Mouse (Mus musculus): ENCODE data around the gene Ugt1a10. TPM values are rescaled to one million over a fixed set of nuclear protein-coding genes. Genes with fewer than 3 reads are reported as not detected.
"Not testable (repeated sequence)": the region's sequence is repeated elsewhere in the genome, so short reads cannot be mapped to it uniquely, and the experiment has no call there.

Ugt1a10 gene
- polyA plus RNA-seq (2016; fragmentation: Nextera tagmentation; extraction: Ambion mirVana), result not detected in 2 replicates

DNA sequence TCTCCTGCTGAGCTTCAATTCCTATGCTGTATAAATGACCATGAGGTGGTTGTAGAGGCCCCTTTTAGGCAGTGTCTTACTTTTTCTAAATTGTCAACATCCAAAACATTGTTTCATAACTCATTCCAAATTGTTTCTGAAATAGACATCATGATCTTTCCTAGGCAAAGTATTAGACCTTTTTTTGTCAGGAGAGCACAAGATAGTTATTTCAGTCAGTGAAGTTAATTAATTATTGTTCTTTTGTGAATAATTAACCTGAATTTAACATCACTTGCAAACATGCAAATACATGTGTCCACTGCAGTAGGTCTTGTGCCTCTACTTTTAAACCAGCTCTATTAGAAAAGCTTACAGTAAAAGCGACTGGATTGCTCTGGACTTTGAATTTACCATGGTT is at the start of gene Ugt1a10:
TSS of gene Ugt1a10 (plus strand) at position 301 of the 400 bp plus-strand sequence.
- no peak within 1 kb of the TSS for H3K27ac ChIP-seq
- WGBS, result 82% methylated on average over 1 of the region's 1 CpGs

DNA sequence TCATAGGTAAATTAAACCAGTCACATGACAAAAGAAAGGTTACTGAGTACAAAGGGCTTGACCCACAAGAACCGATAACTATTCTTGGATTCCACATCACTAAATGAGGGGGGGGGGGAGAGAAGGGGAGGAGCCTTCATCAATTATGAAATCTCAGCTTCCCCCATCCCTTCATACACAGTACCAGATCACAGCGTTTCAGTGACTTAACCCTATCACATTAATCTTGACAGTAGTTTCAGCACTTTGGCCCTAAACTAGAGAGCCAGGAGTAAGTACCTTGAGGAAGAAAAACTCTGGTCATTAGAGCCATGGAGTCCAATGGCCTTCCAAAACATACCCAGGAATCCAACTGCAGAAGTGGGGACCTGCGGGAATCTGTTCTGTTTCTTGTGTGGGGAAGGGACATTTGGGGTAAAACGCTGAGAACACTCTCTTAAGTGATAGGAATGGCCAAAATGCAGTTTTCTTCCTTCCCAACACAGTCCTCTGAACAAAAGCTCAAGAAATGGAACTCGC is 47.4 kb upstream of the Ugt1a10 start:
- H3K4me3 ChIP-seq, result peak overlapping the region; percentile 67
- no peaks in the 10 kb centered on the region for H3K9me3 ChIP-seq
- H3K36me3 ChIP-seq, result 0 out of 2 replicates have a peak, but pooled peaks cover 4% of the 10 kb centered on the region
- 5% methylated on average over 5 of the region's 5 CpGs for WGBS
- ATAC-seq (ENCODE audit: low FRiP score, low read depth), result peak; percentile 57
- 0 out of 2 replicates have a peak, but pooled peaks cover 8% of the 10 kb centered on the region for H3K4me1 ChIP-seq
- H3K27me3 ChIP-seq (replicated peaks), result no peaks in the 10 kb centered on the region
- H3K9ac ChIP-seq, result peak overlapping the region; percentile 89
- H3K27ac ChIP-seq, result peak overlapping the region; percentile 75
- peak overlapping the region; percentile 56 for H3K4me2 ChIP-seq (replicated peaks)

More for the DNA sequence above, at the start of gene Ugt1a10:
- no peaks in the 10 kb centered on the region for H3K36me3 ChIP-seq
- H3K27me3 ChIP-seq (replicated peaks), result no peaks in the 10 kb centered on the region
- H3K9me3 ChIP-seq, result no peaks in the 10 kb centered on the region
- ATAC-seq (ENCODE audit: low FRiP score, low read depth), result no peak
- H3K4me3 ChIP-seq, result no peak within 1 kb of the TSS
- H3K4me1 ChIP-seq, result no peaks in the 10 kb centered on the region
- H3K9ac ChIP-seq, result no peak within 1 kb of the TSS
- no peak within 1 kb of the TSS for H3K4me2 ChIP-seq (replicated peaks)

GRCm38 (mm10) chr1:88008211-88008697 is 46.9 kb upstream of the Ugt1a10 start, which contains the start of gene Usp40:
TSS of gene Usp40 (minus strand) at chr1:88008551.
- Histone ChIP-seq H3K27me3 (replicated peaks) (no peaks in the 10 kb centered on the region), H3K4me1 (0 out of 2 replicates have a peak, but pooled peaks cover 8% of the 10 kb centered on the region), H3K9me3 (no peaks in the 10 kb centered on the region), H3K9ac (peak within 1 kb of the TSS; percentile 89), H3K4me3 (peak within 1 kb of the TSS; percentile 67), H3K4me2 (replicated peaks) (peak within 1 kb of the TSS; percentile 56), H3K36me3 (no peaks in the 10 kb centered on the region), H3K27ac (peak within 1 kb of the TSS; percentile 75)
- ATAC-seq (ENCODE audit: low FRiP score, low read depth), result peak; percentile 93
- WGBS, result 1% methylated on average over 45 of the region's 45 CpGs

DNA sequence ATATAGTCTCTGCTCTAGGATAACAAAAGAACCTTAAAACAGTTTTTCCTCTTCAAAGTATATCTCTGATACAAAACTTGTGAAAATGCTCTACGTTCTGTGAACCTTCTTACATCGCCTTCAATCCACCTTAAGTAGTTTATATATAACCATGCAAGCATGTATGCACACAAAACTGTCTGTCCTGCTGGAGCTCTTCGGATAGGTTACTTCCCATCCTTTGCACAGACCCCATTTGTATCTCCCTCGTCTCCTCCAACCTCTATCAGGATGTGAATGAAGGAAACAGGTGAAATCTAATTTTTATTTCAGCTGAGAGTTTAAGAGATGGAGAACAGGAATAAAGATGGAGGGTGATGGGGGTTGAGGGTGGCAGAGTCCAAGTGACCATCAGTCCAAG is 46.5 kb upstream of the Ugt1a10 start:
- Histone ChIP-seq H3K4me3 (peak overlapping the region; percentile 67), H3K36me3 (no peaks in the 10 kb centered on the region), H3K27me3 (replicated peaks) (no peaks in the 10 kb centered on the region), H3K9me3 (no peaks in the 10 kb centered on the region), H3K4me1 (0 out of 2 replicates have a peak, but pooled peaks cover 8% of the 10 kb centered on the region), H3K27ac (no peak overlapping the region), H3K9ac (peak overlapping the region; percentile 89), H3K4me2 (replicated peaks) (peak overlapping the region; percentile 56)
- peak; percentile 52; the same call in 1 of the 2 replicates for ATAC-seq (ENCODE audit: low FRiP score, low read depth)
- WGBS, result 55% methylated on average over 4 of the region's 4 CpGs

GRCm38 (mm10) chr1:88009521-88009920 is 45.7 kb upstream of the Ugt1a10 start:
- Histone ChIP-seq H3K36me3 (no peaks in the 10 kb centered on the region), H3K4me2 (replicated peaks) (no peak overlapping the region), H3K4me1 (0 out of 2 replicates have a peak, but pooled peaks cover 8% of the 10 kb centered on the region), H3K27me3 (replicated peaks) (no peaks in the 10 kb centered on the region), H3K9ac (no peak overlapping the region), H3K4me3 (no peak overlapping the region), H3K9me3 (0 out of 2 replicates have a peak, but pooled peaks cover 3% of the 10 kb centered on the region), H3K27ac (no peak overlapping the region)
- WGBS, result 72% methylated on average over 3 of the region's 3 CpGs
- no peak for ATAC-seq (ENCODE audit: low FRiP score, low read depth)

DNA sequence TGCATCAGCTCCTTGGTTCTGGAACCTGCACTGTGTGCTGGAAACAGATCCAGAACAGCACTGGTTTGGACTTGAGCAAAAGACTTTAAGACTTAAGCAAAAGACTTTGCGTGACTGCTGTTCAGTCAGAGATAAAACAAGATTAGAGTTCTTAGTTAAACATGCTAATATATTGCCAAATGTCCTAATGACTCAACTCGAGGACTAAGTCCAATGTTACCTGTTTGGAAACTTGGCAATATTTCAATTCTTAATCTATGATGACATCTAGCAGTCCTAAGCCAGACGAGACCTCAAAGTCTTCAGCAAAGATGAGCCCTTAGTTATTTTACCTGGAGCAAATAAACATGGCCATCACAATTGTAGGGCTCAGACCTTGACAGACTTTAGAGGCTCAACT is 41.5 kb upstream of the Ugt1a10 start:
- H3K27ac ChIP-seq, result no peak overlapping the region
- no peak overlapping the region for H3K4me3 ChIP-seq
- H3K27me3 ChIP-seq (replicated peaks), result no peaks in the 10 kb centered on the region
- peaks cover 12% of the 10 kb centered on the region; the same call in 1 of the 2 replicates for H3K9me3 ChIP-seq
- H3K36me3 ChIP-seq, result no peaks in the 10 kb centered on the region
- no peak overlapping the region for H3K4me2 ChIP-seq (replicated peaks)
- ATAC-seq (ENCODE audit: low FRiP score, low read depth), result no peak
- no peak overlapping the region for H3K9ac ChIP-seq
- WGBS, result 87% methylated on average over 3 of the region's 3 CpGs
- H3K4me1 ChIP-seq, result no peaks in the 10 kb centered on the region

DNA sequence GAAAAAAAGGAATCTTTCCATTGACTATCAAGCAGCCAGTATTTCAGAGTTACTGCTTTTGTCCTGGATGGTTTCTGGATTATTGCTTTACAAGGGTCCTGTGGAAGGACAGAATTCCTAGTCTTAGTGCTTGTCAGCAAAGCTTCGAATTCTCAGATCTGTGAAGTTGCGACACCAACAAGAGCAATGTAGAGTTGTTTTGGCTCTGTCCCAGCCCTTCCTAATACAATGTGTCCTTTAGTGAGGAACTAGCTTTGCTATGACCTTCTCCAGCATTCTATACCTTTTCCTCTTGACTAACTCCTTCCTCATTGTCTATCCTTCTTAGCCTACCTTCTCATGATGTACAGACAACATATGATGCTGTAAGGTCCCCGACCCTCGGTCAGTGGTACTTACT is 41.0 kb upstream of the Ugt1a10 start:
- no peaks in the 10 kb centered on the region for H3K27me3 ChIP-seq (replicated peaks)
- WGBS, result 90% methylated on average over 4 of the region's 4 CpGs
- H3K4me2 ChIP-seq (replicated peaks), result no peak overlapping the region
- H3K9ac ChIP-seq, result no peak overlapping the region
- H3K9me3 ChIP-seq, result peaks cover 12% of the 10 kb centered on the region; the same call in 1 of the 2 replicates
- H3K27ac ChIP-seq, result no peak overlapping the region
- no peaks in the 10 kb centered on the region for H3K4me1 ChIP-seq
- no peaks in the 10 kb centered on the region for H3K36me3 ChIP-seq
- no peak for ATAC-seq (ENCODE audit: low FRiP score, low read depth)
- no peak overlapping the region for H3K4me3 ChIP-seq

DNA sequence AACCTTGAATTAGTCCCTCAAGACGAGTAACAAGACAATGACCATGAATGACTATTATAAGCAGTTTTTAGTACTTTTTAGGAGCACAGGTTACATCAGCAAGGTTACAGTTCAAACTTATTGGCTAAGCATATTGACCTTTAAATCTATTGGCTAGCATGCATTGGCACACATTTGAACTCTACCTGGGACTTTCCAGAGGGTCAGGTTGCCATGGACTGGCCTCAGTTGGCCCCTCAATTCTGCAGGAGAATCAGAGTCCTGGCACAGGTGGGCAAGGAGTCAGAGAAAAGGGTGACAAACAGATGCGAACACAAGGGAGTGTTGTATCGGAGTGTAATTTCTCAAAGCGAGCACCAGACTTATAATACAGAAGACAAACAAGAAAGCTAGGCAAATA is 40.5 kb upstream of the Ugt1a10 start:
- Histone ChIP-seq H3K36me3 (no peaks in the 10 kb centered on the region), H3K27me3 (replicated peaks) (no peaks in the 10 kb centered on the region), H3K4me1 (no peaks in the 10 kb centered on the region), H3K4me3 (no peak overlapping the region), H3K9me3 (peaks cover 12% of the 10 kb centered on the region; the same call in 1 of the 2 replicates), H3K4me2 (replicated peaks) (no peak overlapping the region), H3K27ac (no peak overlapping the region), H3K9ac (no peak overlapping the region)
- ATAC-seq (ENCODE audit: low FRiP score, low read depth), result no peak
- 92% methylated on average over 4 of the region's 4 CpGs for WGBS

DNA sequence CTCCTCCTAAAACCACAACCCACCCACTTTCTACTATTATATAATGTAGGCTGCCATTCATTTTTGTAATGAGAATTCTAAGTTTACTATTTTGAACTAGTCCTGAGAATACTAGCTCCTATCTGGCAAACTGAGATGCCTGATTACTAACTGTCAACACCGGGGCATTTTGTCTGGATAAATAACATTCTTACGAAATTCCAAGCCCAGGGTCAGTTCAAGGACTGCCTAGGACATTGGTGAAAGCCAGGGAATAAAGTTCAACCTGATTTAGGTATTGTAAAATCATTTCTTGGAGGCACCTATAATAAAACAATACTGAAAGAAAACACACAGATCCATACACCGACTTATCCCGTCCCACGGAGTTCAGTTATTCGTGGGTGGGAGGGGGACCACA is 39.8 kb upstream of the Ugt1a10 start:
- no peaks in the 10 kb centered on the region for H3K27me3 ChIP-seq (replicated peaks)
- H3K9me3 ChIP-seq, result peaks cover 12% of the 10 kb centered on the region; the same call in 1 of the 2 replicates
- WGBS, result 90% methylated on average over 6 of the region's 6 CpGs
- H3K4me2 ChIP-seq (replicated peaks), result no peak overlapping the region
- no peaks in the 10 kb centered on the region for H3K4me1 ChIP-seq
- H3K9ac ChIP-seq, result no peak overlapping the region
- no peak overlapping the region for H3K4me3 ChIP-seq
- ATAC-seq (ENCODE audit: low FRiP score, low read depth), result no peak
- H3K27ac ChIP-seq, result no peak overlapping the region
- no peaks in the 10 kb centered on the region for H3K36me3 ChIP-seq

- not testable (repeated sequence) for H3K36me3 ChIP-seq; H3K4me3 ChIP-seq; ATAC-seq (ENCODE audit: low FRiP score, low read depth); H3K4me2 ChIP-seq (replicated peaks); H3K27me3 ChIP-seq (replicated peaks); H3K4me1 ChIP-seq; H3K9ac ChIP-seq; H3K9me3 ChIP-seq; H3K27ac ChIP-seq
- WGBS, result 83% methylated on average over 3 of the region's 3 CpGs
Measured at GRCm38 (mm10) chr1:88025244-88025643, 29.9 kb upstream of the Ugt1a10 start.

DNA sequence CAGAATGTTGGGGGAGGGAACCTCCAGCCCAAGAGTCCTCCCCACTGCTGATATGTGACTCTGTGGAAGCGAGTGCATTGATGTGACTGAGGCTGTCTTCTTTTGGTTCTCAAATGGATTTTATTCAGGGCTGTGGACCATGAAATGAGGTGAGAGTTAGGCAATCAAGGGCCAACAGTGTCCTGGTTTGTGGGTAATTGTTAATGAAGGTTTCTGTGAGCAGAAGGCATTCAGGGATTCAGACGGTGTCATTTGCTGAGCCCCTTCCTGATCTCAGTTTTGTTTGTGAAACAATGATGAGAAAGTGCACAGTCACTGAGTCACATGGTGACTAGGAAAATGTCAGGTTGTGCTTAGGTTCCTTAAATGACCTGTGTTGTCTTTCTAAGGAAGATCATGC is 12.1 kb upstream of the Ugt1a10 start:
- H3K4me2 ChIP-seq (replicated peaks); H3K4me1 ChIP-seq; H3K9ac ChIP-seq; H3K27me3 ChIP-seq (replicated peaks); ATAC-seq (ENCODE audit: low FRiP score, low read depth); H3K4me3 ChIP-seq; H3K9me3 ChIP-seq; H3K36me3 ChIP-seq; H3K27ac ChIP-seq: not testable (repeated sequence)
- 88% methylated on average over 2 of the region's 2 CpGs for WGBS

DNA sequence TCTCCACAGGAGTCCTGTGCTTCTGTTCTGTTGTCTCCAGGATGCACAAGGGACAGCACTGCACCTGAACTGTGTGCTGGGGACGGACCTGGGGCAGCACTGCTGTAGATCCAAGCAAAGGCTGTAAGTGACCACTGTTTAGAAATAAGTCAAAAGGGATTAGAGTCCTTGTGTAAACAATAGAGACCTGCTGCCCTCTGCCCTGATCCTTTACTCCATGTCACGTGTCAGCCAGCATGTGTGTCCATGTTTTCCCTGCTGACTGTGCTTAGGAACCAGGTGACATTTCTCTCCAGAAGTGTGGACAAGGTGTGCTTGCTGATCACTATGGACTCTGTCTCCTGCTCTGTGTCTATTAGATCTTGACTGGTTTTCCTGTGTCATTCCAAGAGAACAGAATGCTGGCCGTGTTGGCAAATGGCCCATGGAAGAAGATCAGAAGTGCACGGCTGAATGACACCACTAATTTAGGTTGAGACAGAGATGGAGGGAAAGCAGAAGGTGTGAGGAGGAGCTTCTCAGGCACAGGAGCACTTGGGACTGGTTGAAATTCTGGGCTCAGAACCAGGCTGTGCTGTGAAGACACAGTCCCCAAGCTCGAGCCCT is 10.3 kb upstream of the Ugt1a10 start:
- H3K36me3 ChIP-seq; H3K4me2 ChIP-seq (replicated peaks); H3K4me3 ChIP-seq; H3K9me3 ChIP-seq; H3K27me3 ChIP-seq (replicated peaks); H3K9ac ChIP-seq; H3K27ac ChIP-seq; H3K4me1 ChIP-seq; ATAC-seq (ENCODE audit: low FRiP score, low read depth): not testable (repeated sequence)
- WGBS, result 88% methylated on average over 4 of the region's 5 CpGs

All from neural tube, embryonic 12.5 days (tissue).